Comparison of ENCODE assay signal across 6 mouse cellular contexts in the genomic region with DNA sequence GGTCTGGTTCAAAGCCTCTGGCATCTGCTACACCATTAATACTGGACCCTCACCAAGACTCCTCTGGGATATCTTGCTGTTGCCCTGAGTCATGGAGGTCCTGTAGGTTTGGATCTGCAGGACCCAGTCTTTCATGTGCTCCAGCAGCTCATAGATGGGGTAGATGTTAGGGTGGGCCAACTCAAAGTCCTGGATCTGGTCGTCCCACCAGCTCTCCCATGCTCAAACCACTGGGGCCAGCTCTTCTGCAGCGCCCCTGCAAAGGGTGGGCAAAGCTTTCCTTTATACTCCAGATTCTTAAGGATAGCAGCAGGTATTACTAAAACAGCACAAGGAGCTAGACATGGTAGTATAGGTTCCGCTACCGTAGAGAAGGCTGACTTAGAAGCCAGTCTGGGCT.
"Had no signal": no experiment of that assay in that cellular context is flagged by ENCODE, and none has a peak within 500 bp of the region (broad histone marks: within the 10 kb centered on the region; RNA-seq: fewer than 3 reads in every experiment).

No protein-coding gene starts in this region.

- DNase-seq: retina, postnatal 1 day; right cerebral cortex, adult 18-20 months; right cerebral cortex, postnatal 14 days; right cerebral cortex, postnatal 25 days; right cerebral cortex, postnatal 4 days; spleen, adult 18-20 months had no signal
